Mouse (Mus musculus) adrenal gland, adult 18-20 months (tissue): ENCODE results near the gene Kcnj12. TPM values are rescaled to one million over a fixed set of nuclear protein-coding genes. Genes with fewer than 3 reads are reported as not detected.

Experiments
- DNase-seq, 2 experiments: peaks; one replicate each; pipeline ENCODE4 v3.0.0; 2021 to 2022; ENCODE audit warnings: low spot score in 2 of 2
- long read RNA-seq, 2 experiments: library from polyadenylated mRNA; stranded (forward); transcript quantifications; one replicate each; pipeline ENCODE4 v2.0.0; 2021
- total RNA-seq, 2 experiments: library from RNA; stranded (reverse); gene quantifications; 1 replicate in 1 of 2; 2 replicates in 1 of 2; pipeline ENCODE4 v1.2.3; 2021

The Kcnj12 gene
- 1 to 10 TPM; 2.1 to 2.8 TPM for total RNA-seq
- long read RNA-seq, experiment 1, partial matches to known transcripts, result 0 of 2 reads
- long read RNA-seq, experiment 1, other reads (novel, unspliced or antisense), result 0 of 2 reads
- long read RNA-seq, experiment 2, partial matches to known transcripts, result 0 of 3 reads
- long read RNA-seq, experiment 2, other reads (novel, unspliced or antisense), result 0 of 3 reads

DNA sequence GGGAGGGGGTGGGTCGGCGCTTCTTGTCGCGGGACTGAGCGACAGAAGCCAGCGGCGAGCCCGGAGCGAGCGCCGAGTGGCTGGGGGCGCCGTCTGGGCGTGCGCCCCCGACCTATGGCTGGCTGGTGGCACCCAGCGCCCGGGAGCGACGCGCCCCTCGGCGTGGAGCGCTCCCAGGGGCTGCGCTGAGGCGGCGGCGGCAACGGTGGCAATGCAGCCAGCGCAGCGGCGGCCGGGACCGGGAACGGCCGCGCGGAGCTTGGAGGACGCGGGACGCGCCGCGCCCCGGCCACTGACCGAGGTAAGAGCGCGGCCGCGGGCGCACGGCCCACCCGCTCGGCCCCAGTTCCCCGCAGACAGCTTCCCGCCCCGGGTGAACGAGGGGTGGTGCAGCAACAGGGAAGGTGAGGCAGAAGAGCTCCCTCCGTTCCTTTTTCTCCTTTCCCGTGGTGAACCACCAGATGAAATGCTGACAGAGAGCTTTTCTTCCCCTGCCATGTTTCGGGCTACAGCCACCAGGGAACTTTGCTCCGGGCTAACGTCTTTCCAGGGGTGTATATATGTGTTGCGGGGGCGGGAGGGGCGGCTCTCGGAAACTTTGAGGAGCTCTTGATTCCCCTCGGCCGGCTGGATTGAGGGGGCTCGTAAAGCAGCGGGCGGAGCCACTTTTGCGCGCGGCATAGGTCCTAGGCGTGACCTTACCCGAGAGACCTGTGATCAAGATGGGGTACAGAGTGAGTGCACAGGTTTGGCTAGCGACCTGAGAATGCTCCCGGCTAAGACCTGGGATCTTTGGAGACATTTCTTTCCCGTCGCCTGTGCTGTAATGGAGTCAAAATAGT is at the start of gene Kcnj12:
Kcnj12 (plus strand) TSS at position 15 of the 842 bp plus-strand sequence.
- DNase-seq, result no peak

DNA sequence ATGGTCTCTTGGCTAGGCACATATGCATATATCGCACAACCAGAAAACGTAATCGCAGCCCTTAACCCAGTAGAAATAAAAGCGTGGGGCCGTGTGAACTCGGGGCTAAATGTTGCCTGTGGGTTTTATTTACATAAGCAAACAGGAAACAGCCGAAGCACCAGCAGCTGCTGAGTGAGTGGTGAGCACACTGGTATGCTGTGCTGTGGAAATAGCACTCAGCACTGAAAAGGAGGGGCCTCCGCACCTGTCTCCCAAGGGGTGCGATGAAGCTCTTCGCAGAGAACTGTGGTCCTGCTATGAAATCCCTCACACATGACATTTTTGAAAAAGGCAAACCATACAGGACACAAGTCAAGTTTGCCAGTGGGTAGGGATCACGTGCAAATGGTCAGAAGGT is 47.3 kb upstream of the Kcnj12 start:
- no peak for DNase-seq

DNA sequence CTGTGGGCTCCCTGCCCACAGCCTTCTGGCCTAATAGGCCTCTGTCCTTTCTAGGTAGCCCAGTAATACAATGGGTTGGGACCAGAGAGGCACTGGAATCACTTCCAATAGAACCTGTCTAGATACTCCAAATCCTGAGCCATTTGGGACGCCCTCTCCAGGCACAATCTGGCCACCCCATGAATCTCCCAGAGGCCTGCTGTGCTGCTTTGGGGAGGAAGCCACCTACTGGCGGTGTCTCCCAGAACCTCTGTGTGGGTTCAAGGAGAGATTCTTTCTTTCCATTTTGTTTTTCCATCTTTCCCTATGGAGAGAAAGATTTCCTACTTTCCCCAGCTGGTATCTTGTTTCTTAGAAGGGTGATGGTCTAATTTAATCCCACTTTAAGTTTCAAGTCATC is 46.1 kb upstream of the Kcnj12 start:
- DNase-seq, result no peak

DNA sequence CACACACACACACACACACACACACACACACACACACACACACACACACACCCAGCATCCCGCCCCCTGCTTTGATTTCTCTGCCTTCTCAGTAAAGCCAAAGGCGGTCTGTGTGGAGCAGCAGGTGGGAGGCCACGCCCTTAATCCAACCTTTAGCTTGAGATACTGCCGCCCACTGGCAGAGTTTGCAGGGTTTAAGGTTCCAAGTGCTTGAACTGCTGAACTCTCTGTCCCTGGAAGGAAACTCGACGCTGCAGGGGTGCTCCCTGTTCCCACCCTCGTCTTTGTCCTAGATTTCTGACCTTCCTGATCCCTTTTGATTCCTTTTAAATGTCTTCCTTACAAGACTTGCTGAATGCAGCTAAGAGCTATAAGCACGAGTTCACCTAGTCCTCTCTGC is 45.6 kb upstream of the Kcnj12 start:
- DNase-seq, result no peak

DNA sequence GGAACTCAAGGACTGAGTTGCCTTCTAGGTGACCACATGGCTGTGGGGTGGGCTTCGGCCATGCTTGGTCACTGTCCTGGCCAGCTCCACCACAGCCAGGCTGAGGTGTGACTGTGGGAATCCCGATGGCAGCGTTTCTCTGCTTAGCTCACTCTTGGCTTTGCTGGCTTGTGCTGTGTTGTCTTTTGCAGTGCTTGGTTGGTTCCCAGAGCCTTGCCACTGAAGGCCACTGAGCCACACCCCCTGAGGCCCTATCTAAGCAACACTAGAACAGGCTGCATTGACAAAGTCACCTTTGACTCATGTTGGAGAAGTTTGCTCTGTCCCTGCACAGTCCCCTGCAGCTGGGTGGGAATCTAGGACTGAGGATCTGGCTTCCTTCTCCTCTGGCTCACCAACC is 45.2 kb upstream of the Kcnj12 start:
- peak in 1 of 2 experiments; percentile 35 for DNase-seq

DNA sequence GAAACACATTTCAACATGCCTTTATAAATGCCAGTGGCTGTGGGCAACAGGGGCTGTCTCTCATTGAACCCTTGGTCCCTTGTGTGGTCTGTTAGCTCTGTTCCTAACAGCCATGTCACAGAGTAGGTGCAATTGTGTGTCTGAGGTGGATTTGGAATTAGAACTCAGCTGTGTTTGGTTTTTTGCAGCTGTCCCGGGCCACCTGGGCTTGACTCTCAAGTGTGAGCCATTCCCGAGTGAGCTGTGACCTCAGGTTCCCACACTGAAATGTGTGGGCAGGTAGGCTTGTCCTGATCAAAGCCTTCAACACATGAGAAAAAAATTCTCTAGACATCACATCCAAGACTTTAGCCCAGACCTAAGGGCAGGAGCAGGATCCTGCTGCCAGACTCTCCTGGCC is 43.7 kb upstream of the Kcnj12 start:
- DNase-seq, result no peak

DNA sequence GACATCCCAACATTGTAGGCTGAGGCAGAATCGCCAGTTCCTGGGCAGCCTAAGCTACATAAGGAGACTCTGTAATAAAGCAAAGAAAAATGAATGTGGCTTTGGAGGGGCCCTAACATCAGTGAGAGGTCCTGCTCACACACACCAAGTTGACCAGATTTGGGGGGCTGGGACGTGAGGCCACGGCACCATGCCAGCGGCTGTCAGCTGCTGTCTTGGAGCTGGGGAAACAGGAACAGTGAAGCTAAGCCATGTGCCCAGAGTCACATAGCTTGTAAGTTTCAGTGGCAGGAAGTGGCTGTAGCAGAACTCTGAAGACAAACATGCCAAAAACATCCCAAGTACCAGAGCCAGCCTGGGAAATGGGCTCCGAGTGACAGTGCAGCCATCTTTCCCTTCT is 42.6 kb upstream of the Kcnj12 start:
- DNase-seq, result no peak

DNA sequence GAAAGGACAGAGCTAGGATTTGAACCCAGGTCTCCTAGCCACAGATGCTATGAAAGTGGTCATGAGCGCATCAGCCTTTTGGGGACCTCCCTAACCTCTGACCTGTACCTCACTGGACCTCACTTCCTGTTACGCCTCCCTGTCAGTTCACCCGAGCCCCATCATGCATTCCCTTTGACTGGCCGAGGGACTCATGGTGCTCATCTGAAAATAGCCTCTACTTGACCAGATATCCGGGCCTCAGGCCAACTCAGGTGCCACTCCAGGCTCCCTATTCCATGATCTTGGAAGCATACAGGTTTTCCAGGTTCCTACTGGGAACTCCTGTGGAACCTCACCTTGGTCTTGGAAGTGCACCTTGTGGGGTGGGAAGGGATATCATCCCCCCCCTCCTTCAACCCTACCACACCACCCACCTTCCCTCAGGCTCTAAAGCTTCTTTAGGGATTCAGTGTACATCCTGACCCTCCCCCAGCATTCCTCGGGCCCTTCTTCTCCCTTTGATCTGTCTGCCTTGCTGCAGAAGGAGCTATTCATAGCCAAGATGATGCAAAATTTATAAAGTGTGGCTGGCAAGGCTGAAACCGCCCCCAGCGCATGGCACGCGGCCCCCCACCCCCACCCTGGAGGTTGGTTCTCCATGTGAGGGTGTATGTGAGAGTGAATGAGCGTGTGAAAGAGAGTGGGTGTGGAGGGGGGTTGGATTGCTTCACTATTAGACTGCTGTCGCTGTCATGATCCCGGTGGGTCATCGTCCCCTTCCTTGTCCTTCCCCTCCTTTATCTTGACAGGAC is 40.5 kb upstream of the Kcnj12 start:
- no peak for DNase-seq

DNA sequence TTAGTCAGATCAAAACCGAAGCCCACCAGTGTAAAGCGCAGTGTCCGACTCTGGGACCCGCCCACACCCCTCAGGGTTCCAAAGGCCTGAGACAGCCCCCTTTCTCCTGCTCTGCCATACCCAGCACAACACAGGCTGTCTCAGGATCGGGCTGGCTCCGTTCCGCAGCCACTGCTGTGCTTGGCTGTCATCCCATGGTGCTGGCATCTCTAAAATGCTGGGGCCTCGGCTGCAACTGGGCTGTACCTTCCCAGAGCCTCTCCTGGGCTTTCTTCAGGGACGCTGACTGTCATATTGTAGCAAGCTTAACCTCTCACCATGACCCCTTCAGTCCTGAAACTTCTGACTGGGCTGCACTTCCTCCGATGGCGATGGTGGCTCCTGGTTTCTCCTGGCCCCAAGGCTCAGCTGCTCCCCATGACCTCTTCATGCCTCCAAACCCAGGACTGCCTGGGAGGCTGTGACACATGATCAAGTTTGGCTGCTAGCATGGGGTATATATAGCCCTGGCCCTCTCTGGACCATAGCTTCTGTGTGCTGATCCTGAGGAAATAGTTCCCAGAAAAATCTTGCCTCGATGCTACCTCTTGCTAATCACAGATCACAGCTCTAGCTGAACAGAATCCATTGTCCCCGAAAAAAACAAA is 37.3 kb upstream of the Kcnj12 start:
- no peak for DNase-seq

DNA sequence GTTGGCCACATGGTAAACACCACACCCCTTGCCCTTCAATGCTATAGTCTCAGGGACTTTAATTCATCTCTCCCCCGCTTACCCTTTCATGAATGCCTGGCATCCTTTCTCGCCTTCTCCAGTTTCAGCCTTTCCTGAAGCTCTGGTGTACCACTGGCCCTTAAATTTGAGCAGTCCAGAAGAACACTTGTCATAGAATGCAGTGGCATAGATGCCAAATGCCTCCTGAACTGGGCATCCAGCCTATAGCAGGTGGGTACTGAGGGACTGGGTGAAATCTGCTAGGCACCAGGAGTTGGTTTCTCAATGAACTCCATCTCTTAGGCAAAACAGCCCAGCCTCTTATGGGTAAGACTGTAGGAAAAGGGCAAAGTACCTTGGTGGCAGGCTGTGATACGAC is 31.9 kb upstream of the Kcnj12 start:
- DNase-seq, result no peak

DNA sequence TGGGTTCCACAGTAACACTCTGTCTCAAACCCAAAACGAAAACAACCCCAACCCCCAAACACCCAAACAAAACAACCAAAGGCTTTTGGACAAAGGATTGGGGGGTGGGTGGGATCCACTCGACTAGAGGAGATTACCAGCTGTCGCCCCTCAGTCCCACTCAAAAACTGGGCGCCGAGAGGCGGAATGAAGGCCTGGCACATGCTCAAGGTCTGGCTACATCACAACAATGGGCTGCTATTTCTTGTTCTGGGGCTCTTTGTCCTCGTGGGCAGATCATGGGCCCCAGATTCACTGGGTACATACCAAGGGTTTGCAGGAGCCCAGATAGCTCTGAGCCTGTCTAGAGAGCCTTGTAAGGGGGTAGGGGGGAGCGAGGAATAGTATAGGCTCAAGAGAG is 19.6 kb upstream of the Kcnj12 start:
- no peak for DNase-seq

DNA sequence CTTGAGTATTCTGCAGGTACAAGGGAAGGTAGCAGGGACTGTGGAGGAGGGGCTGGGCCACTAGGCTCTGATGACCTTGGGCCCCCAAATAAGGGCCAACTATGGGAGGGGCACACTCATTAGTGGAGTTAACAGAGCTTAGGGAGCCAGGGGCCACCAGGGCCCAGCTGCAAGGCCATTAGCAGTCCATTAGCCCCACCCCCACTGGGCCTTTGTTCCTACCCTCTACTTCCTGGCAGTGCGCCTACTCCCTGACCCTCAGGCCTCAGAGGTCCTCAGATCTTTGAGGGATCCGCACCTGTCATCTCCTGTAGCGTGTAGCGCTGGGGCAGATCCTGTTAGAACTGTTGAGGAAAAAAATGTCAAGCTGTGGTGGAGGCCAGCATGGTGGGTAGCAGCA is 18.3 kb upstream of the Kcnj12 start:
- no peak for DNase-seq

DNA sequence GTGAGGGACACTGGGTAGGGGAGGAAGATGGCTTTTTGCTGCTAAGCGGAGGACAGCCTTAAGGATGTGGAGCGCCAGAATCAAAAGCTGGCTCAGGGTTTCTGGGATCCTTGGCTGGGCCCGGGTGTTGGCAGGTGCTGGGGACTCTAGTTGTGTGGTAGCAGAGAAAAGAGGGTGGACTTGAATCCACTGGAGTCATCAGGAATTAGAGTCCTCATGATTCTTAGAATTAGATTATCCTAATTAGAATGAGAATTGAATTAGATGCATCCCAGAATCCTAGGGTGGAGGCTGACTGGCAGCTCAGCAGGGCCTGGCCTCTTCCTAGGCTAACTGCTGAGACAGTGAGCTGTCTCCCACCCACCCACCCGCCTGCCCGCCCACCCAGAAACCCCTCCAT is 17.6 kb upstream of the Kcnj12 start:
- no peak for DNase-seq

DNA sequence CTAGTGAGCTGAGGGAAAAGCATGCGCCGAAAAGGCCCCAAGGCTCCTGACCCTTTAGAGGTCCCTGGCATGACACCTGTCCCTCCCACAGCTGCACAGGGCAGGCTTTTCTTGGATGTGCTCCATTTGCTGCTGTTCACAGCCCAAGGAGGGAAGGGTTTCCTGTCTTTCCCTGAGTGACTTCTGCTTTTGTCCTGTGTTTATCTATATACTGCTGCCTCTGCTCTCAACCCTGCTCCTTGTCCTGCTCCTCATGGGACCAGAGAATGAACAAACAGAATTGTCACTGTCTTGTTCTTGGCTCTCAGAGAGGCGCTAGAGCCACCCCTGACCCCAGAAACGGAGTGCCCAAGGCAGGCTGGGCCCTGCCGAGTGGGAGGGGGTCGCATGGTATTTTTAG is 17.0 kb upstream of the Kcnj12 start:
- DNase-seq, result no peak

DNA sequence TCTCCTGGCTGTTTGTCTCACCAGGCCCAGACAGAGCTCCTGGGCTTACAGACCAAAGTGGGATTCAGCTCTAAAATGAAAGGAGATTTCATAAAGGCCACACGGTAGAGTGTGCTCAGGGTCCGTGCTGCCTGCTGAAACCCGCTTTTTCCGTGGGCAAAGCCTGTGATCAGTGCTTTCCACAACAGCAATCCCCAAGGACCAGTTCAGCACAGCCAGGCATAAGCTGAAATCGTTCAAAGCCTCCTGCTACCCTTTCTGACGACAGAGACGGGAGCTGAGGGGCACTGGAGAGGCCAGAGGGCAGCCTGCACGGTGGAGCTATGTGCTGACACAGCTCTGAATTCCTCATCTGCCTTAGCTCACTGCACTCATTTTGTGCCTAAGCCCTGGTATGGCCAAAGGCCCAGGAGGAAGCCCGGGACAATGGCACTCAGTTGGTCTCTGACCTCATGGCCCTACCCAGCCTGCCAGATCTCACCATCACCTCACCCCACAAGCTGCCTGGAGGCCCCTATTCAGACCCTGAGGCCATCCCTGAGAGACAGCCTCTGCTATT is 10.5 kb upstream of the Kcnj12 start:
- no peak for DNase-seq

DNA sequence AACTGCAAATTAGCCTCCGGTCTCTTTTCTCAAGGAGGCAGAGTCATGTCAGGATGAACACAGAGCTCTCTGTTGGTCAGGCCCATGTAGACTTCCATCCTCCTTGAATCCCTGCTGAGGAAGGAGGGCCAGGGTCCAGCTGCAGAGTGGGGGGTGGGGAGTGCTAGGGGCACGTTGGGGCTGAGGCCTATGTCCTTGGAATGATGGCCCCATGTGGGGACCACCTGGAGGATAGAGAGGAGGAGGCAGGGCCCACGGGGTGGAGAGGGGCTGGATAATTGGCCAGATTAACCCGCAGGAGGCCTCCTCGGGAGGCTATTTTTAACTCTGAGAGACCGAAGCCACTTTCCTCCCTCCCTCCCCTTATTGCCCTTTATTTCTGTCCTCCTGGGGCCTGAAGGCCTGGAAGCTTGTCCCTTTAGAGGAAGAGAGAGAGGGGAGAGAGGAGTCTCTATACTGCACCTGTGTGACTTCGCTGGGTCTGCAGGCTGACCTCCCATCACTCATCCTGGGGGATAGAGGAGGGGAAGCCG is 5.4 kb upstream of the Kcnj12 start:
- no peak for DNase-seq

DNA sequence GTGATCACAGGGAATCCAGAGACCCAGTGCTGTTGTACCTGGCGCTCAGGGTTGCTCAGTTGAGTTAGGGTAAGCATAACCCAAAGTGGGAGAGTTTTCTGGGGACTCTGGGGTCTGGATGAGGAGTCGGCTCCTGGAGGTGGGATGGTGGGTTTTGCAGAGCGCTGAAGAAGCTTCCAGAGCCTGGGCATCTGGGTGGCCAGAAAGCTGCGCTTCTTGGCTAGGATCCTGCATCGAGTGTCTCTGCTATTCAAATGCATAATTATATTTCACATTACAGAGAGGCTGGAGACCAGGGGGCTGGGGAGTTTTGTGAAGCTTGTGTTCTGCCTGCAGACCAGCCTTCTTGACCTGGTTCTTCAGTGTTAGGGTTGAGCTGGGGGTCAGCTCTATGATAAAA is 1.2 kb upstream of the Kcnj12 start:
- DNase-seq, result no peak

DNA sequence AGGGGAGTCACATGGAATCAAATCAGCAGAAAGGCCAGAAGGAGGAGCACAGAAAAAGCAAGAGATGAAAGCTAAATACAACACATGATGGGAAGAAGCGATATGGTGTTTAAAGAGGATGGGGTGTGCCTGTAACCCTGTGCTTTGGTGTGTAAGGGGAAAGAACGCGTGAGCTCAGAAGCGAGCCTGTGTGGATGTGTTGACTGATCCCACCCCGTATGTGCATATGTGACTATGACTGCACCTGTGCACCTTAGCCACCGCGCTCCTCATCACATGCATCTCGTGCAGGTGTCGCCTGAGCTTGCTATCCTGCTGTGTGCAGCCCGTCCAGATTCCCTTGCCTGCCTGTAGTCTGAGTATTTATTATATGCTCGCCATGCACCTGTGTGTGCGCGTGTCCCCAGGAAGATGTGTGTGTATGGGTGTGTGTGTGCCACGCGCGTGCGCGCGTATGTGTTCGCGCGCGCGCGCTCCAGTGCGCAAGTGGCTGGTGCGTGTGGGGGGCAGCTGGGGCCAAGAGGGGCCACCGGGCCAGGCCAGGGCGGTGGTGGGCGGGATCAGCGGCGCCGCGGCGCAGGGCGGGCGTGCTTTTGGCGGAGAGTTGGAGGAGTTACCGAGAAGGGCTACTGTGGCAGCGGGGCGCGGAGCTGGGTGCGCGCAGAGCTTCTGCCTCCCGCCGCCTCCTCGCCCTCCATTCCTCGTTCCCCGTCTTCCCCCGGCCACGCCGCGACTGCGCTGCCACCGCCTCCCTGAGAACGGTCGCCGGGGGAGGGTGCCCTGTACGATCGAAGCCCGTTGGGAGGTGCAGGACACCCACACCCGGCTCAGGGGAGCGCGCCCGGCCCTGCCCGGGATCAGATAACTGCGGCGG is 451 bp upstream of the Kcnj12 start:
- no peak for DNase-seq

DNA sequence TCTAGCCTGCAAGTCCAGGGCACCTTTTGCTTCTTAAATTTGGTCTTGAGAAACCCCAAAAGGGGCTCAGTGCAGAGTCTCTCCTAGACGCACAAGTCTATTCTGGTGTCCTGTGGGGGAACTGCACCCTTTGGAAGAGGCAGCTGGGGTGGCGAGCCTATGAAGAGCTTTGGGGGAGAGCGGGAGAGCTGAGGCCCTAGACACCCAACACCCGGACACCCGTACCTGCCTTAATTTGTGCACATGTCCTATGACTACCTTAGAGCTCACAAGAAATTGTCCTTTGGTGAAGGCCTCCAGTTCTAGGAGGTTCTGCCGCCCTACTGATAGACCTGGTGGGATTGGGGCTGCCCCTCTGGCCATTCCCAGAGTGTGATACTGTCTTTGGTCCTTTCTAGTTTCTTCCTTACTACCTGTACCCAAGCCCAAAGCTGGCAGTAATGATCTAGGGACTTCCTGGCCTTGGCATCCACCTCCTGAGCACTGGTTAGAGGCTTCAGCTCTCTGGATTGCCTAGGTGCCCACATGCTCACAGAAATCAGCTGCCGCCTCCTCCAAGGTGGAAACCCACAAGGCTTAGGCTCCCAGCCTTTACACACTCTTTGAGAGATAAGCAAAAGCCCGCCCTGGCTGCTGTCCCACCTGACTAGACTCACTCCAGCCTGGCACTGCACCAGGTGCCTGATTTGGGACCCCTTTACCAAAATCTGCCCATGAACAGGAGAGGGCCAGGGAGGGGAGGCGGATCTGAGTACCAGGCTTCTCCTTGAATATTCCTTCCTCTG is 1.2 kb downstream of the Kcnj12 start:
- no peak for DNase-seq
